Mouse (Mus musculus) thymus, postnatal 14 days (tissue): ENCODE results near the gene Prrg3.
"Not testable (repeated sequence)": the region's sequence is repeated elsewhere in the genome, so short reads cannot be mapped to it uniquely, and the experiment has no call there.

Source experiments
- DNase-seq: peaks from one replicate; pipeline ENCODE4 v3.0.0; 2021

Prrg3 gene

DNA sequence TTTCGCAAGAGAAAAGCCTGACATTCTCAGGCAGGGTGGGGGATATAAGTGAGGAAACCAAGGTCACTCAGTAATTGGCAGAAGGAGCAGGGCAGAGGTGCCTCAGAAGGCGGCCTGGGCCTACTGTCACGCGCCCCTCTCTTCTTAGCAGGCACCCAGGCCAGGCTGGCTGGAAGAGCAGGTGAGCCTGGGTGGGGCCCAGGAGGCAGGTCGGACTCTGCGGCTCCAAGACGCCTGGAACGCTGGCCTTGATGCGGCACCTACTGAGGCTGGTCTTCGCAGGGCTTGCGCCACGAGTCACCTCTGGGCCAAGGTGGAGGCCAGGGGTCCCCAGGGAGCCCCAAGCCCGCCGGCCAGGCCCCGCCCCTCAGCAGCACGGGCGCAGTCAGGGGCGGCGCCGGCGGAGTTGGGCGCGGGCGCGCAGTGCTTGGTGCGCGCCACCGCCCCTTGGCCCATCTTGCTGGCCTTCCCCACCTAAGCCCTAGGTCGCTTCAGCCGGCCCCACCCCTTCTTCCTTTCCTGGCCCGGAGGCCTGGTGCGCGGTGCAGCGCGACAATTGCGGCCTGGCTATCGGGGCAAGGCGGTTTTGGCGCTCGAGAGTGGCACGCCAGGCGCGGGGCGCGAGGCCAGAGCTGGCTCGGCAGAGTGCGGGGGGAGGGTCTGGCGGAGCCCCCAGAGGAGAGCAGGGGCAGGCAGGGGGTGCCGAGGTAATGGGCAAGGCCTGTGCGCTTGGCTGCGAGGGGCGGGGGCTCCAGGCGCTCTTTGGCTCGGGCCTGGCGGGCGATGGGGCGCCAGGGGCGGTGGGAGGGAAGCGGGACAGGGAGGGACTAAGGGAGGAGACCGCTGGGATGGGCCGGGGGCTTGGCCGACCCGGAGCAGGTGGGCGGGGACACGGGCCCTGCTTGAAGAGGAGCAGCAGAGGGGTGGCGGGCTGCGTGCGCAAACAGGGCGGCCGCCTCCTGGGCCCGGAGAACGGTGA is at the start of gene Prrg3:
TSS of gene Prrg3 (plus strand) at position 552 of the 979 bp plus-strand sequence.
- no peak for DNase-seq

DNA sequence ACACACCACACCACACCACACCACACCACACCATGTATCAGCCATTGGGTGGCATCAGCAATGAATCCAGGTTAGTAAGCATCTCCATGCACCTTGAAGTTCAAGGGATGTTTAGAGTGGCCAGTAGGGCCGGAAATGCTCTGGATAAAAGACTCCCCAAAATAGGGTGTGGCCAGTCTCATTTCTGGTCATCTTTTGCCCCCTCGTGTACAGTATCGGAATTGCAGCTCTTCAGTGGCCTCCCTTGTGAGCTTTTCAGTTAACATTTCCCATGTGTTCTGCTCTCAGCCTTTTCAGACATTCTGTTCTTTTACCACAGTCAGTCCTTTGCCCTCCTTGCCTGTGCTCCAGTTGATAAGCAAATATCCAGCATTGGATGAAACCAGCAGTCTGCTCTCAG is 15.8 kb upstream of the Prrg3 start:
- DNase-seq, result peak; percentile 16

DNA sequence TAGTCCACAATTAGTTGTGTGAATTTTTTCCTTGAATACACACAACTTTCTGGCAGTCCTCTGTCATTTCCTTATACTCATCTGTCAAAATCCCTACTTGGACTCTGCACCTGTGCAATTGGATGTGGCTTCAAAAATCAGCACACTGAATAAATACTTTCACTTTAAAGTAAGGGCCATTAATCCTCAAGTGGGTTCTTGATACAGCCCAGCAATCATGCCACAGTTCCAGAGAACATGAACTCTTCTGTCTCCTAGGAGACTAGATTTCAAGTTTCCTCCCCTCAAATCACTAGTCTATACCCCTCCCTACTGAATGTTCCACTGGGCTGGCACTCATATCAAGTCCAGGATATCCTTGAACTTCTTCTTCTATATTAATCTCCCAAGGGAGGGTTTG is 4.1 kb upstream of the Prrg3 start:
- no peak for DNase-seq

DNA sequence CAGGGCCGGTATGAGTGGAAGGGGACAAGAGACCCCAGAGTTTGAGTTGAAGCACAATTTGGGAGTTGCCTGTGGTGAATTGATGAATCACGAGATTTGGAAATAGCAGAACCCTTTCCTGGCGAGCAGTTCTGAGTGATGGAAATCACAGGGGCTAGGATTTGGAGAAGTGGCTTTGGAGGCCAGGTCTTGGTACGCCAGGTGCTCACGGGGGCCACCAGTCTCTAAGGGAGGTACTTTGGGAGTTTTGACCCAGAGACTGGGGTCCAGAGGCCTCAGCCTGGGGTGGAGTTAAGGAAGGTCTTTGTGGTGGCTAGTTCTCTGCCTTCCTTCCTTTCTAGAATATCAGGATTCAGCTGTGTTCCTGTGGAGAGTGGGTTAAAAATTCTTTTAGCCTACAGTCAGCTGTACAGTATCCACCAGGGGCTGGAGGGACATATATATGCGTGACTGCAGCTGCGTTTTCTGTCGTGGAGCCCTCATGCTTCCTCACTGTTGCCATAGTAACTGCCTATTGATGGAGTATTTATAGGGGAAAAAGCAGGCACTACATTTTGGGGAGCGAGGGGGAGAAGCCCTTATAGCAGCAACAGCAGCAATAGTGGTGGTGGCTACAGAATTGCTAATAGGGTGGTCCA is 970 bp downstream of the Prrg3 start:
- DNase-seq, result no peak

DNA sequence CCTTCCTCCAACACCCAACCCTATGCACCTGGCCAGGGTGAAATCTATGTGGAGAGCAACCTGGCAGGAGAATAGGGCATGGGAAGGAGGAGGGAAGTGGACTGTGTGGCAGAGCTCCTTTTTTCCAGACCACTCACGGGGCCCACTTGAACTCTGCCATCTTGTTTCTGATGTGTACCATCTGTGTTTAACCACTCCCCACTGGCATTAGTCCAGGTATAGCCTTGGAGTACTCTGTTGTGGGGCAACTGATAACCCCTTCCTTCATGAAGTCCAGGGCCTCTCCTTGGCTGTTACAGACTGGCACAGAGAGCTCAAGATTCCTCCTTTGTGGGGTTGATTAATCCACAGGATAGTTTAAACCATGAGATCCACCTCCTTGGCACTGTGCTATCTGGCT is 5.8 kb downstream of the Prrg3 start:
- no peak for DNase-seq

DNA sequence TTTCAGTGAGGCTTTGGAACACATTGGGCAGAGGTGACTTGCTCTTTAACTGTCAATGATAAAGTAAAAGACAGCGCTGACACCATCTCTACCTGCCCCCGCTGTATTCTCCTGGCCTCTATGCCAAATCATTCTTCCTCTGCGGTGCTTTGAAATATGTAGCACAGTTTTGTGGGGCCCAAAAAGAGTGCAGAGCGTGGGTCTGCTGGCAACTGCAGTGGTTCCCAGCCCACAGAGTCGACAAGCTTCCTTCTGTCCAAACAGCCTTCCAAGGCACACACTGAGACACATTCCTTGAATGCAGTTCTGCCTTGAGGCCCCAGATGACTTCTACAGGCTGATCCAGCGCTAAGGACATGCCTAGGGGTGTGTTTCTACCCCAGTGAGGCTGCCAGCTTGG is 6.4 kb downstream of the Prrg3 start:
- no peak for DNase-seq

DNA sequence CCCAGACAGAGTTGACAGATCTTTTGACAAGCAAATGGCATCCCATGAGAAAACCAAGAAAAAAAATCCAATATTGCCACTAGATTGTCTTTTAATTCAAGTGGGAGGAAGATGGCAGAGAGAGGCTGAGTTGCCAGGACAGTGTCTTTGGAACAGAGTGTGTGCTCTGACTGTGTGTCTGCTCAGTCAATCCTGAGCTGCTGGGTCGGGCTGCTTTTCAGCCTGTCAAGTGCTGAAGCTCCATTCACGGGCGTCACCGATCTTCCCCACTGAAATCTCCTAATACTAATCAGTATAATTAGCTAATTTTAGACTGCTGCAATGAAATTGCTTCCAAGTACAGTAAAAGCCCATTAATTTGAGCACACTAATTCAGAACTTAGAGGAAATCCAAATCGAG is 8.9 kb downstream of the Prrg3 start:
- DNase-seq, result no peak

DNA sequence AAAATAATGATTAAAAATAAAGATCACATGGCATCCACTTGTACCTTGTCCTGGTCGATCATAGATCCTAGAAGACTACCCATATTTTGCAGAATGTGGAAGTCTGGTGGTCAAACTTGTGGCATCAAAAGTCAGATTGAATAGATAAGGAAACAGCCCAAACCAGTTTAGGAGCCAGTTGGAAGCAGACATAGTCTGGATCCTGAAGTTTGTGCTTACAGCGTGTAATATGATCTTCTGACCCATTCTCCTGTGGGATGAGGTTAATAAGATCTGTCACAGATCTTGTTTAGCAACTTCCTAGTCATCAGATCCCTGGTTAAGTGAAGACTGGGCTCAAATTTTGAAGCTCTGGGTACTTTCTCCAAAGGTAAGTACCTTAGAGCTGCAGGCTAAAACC is 10.3 kb downstream of the Prrg3 start, which contains the start of gene Fate1:
TSS of gene Fate1 (plus strand) at position 301 of the 400 bp plus-strand sequence.
- no peak for DNase-seq

DNA sequence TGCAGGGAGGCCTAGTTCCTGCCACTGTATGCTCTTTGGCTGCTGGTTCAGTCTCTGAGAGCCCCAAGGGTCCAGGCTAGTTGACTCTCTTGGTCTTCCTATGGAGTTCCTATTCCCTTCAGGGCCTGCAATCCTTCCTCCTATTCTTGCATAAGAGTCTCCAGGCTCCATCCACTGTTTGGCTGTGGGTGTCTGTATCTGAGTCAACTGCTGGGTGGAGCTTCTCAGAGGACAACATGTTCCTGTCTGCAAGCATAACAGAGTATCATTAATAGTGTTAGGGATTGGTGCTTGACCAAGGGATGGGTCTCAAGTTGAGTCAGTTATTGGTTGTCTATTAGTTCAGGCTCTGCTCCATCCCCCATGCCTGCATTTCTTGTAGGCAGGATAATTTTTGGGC is 15.3 kb downstream of the Prrg3 start:
- not testable (repeated sequence) for DNase-seq

DNA sequence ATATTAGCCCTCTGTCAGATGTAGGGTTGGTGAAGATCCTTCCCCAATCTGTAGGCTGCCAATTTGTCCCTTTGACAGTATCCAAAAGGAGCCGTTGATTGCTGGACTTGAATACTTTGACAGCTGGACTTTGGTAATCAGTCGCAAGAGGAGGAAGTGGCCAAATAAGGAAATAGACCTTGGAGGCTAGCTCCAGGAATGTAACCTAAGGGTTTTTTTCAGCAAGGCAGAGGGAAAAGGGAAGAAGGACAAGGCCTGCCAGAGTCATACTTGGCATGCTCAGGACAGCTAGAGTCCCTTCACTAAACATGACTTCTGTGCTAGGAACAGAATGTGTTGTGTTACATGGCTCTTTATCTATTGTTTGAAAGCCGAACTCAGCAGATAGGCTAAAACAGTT is 18.0 kb downstream of the Prrg3 start:
- no peak for DNase-seq

DNA sequence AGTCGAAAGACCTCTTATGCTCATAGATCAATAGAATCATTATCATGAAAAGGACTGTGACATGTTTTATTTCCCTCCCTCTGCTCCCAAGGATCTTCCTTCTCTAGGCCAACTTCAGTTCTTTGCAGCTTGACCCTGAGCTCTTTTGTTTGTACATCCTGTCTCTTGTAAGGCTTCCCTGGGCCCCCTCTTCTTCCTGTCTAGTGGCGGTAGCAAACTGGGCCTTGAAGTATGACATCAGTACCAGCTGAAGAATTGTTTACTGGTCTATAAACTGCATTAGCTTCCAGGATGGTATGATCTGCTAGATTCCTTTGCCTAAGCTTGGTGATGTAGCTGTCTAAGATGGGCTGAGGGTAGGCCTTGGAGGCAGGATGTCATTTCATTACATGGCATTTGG is 18.9 kb downstream of the Prrg3 start:
- no peak for DNase-seq

DNA sequence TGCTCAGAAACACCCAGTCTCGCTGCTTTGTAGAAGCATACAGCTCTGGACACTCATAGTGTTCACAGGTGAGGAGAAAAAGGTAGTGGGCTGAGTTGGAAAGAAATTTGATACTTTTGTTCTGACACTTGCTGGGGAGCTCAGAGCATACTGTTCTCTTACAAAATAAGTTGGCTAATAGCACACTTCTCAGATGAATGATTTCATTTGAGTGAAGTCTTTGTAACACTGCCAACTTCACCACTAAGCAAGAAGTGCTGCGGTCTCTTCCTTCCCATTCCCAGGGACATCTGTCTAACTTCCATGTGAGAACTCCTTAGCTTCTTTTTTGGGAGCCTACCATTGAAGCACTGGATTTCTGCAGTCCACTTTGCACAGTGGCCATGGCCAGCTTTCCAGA is 20.8 kb downstream of the Prrg3 start:
- DNase-seq, result no peak

DNA sequence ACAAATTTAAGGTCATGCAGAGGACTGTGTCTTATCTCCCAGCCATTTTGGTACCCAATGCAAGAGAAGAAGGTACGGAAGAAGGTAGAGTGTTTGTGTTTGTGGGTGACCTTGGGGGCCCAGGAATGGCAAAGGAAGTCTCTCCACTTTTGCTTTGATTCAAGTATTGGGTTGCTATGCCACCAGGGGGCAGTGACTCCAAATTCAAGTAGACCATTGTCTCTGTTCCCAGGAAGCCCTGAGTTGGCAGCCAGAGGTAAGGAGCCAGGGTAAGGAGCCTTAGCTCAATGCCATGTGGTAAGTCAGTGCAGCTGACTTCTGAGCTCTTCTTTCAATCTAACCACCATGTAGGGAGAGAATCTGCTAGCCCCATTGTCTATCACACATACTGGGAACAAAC is 21.4 kb downstream of the Prrg3 start:
- DNase-seq, result no peak

DNA sequence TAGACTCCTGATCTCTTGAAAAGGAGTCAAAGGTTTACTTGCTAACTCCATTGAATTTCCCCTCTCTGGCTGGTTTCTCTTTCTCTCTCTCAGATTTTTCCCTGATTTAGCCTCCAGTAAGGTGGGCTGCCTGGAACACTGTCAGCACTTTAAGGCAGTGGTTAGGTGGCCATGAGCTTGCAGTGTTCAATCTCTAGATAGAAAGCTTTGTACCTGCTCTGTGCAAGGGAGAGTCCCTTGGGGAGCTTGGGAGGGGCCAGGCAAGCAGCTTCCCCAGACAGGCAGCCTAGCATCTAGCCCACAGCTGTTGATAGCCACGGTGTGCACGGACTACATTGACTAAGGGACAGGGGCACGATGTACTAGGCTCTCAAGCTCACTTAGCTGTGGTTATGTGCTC is 29.1 kb downstream of the Prrg3 start, which contains the start of gene Cnga2:
TSS of gene Cnga2 (plus strand) at position 301 of the 400 bp plus-strand sequence.
- no peak for DNase-seq

DNA sequence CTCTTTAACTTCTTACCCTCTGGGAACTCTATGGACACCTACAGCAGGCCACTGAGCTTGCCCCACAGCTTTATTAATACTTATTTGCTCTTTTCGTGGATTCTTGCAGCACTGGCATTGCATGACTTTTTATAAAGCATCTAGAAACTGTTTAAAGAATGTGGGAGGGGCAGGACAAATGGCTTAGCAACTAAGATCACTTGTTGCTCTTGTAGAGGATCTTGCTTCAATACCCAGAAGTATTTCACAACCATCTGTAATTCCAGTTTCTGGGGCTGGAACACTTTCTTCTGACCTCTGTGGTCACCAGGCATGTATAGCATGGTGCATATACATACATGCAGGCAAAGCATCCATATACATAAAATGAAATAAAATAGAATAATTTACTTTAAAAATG is 33.5 kb downstream of the Prrg3 start:
- no peak for DNase-seq

DNA sequence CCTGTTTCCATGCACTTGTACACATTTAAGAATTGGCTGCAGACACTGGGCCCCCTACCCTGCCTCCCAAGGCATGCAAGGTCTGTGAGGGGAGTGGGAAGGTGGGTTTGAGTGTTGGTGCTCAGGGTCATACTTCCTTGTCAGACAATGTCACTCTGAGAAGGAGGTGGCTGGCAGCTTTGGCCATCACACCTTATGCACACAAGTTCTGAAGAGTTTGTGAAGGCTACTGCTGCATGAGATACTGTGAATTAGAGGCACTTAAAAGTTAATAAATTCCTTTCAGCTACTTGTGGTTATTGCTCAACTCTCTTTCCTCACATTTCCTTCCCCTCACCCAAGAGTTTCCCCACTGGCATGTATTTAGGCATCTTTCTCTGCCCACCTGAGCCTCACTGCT is 47.5 kb downstream of the Prrg3 start:
- no peak for DNase-seq

DNA sequence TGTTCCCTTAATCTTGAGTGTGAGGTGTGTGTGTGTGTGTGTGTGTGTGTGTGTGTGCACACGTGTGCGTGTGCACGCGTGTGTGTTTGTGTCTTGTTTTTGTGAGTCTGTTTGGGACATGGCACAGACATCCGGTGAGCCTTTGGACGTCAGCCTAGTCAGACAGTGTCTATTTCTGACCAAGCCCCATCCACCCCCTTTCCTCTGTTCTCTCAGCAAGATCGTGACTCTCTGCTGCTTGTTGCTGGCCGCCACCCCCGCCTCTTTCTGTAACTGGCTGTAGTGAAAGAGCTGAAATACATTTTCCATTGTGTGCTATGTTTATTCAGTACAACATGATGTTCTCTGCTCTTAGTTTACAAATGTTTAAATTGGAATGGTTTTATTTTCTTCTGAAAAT is 49.8 kb downstream of the Prrg3 start:
- no peak for DNase-seq

DNA sequence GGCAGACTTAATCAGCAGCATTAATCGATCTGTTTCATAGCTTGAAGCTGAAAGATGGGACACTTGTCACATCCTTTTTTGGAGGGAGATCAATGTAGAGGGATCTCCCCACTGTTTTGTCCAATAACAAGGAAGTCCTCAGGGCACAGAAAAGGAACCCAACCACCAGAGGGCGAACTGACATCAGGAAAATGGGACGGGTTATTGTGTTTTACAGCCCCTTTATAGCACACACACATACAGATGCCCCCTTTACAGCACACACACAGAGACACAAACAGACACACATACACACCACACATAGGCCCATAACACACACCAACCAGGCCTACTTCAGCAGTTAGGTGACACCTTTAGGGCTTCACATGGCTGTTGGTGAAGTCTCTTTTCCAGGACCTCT is 50.4 kb downstream of the Prrg3 start:
- no peak for DNase-seq

DNA sequence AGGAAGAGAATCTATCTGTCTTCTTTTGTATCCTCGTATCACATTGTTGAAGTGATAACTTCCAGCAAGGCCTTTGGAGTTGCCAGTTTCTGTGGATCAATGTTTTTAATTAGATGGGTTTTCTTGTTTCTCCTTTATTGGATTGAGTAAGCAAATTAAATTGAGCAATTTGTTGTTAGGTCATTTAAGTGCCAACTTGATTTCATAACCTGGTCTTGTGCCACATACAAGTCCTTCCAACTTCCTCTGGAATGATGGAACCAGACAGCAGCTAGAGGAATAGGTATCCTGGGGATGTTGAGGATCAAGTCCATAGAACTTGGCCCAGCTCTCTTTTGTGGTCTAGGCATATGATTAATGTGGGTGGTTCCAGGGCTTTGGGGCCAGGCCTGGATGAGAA is 59.8 kb downstream of the Prrg3 start:
- no peak for DNase-seq
